Mouse (Mus musculus) left cerebral cortex, postnatal 10 days (tissue): Measurements from ENCODE around the gene Ncl. TPM values are rescaled to one million over a fixed set of nuclear protein-coding genes. Genes with fewer than 3 reads are reported as not detected.
A peak's percentile ranks its signal among the peaks of the same experiment; 100 is the strongest.

ENCODE experiments used
- DNase-seq, 2 experiments: peaks; one replicate each; pipeline ENCODE4 v3.0.0; 2021 to 2022; ENCODE audit warnings: low spot score in 2 of 2, mixed read lengths in 1 of 2; ENCODE audit errors: extremely low spot score in 1 of 2
- intact Hi-C: fragments of 180-260 bp; cut with DNase I; formaldehyde crosslinking; loops from one replicate; pipeline ENCODE4 v1.15.1; 2025
- total RNA-seq, 2 experiments: library from RNA; stranded (reverse); gene quantifications; 2 replicates each; pipeline ENCODE4 v1.2.3; 2021

Ncl gene
- 100 to 1,000 TPM; 177 to 184 TPM for total RNA-seq

DNA sequence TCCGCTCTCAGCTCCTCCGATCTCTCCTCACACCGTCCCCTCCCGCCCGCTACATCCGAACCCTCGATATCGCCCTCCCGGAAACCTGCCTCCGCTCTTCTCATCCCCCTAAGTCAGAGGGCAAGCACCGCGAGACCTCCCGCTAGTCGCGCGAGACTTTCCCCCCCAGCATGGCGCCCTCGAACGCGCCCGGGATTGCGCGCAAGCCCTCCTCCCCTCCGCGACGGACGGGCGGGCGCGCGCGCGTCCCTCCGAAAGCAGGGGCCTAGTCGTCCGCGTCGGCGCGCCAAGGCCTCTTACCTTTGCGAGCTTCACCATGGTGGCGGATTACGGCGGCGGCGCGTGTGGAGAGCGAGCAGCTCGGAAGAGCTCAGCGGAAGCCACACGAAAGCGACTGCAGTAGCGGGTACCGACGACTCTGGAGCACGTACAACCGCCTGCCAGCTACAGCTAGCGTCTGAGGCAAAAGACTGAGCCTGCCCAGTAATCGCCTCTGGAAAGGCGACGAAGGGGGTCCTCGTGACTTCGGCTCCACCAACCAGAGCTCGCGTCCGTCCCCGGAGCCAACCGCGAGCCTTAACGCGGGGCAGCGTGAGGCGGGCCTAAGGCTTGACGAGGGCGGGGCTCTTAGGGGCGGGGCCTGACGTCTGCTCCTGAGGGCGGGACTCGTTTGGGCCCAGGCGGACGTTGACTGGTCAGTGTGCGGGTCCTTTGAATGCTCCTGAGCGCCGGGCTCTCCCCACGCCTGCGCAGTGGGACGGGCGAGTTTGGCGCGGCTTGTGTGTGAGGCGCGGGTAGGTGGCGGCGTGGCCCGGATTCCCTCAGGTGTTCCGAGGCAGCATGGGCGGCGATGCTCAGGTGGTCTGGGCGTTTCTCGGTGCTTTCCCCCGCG is at the start of gene Ncl:
TSS of gene Ncl (minus strand) at position 495 of the 892 bp plus-strand sequence.
- peak; percentile 97 to 99 for DNase-seq
- intact Hi-C loops: loop anchor here (5.0 kb wide), 1 partner anchor 267 kb away; no protein-coding TSS in a partner anchor

DNA sequence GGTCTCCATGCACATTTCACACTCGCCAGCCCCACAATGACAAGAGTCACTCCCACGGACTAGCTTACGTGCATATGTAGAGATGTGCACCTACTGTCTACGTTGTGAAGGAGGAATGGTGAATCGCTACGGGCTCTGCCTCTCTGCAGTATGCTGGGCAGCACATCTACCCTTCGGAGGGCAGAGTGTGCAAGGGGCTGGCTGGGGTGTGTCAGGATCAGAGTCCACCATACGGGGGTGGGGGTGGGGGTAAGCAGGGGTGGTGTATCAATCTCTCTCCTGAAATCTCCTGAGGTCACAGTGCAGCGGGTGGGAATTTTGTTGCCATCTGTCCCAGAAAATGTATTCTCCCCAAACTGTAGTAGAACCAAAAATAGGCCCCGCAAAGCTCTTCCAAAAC is 49.3 kb upstream of the Ncl start:
- intact Hi-C loops: no loop called here
- no peak for DNase-seq

DNA sequence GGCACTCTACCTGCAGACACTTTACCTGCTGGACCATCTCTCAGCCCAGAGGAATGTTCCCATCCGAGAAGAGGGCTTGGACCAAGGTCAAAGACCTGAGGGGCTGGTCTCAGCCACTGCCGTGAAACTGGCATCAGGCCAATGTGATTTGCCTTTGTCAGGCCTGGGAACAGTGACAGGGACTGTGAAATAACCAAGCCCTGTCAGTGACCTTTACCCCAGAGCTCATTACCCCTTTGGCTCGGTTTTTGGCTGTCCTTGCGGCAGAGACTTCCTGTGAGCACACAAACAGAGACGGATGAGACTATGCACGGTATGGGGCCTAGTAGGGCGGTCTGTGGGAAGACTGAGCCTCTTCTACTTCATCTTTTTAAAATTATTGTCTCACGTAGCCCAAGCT is 47.7 kb upstream of the Ncl start:
- intact Hi-C loops: no loop called here
- DNase-seq: peak in 1 of 2 experiments; percentile 61

DNA sequence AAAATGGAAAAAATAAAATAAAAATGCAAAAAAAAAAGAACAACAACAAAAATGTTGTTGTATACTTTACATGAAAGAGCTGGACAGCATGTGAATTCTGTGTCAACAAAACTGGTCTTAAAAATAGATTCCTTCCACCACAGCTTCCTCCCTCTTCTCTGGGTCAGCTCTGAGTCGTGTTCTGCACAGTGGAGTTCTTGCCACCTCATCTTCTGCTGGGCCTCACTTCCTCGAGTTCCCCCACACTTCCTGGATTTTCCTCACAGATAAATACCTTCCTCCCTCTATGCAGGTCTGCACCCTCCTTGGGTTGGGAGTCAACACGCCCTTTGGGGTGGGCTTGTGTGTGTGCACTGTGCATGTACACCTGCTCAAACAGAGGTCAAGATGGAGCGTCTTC is 47.1 kb upstream of the Ncl start:
- intact Hi-C loops: no loop called here
- DNase-seq: no peak

DNA sequence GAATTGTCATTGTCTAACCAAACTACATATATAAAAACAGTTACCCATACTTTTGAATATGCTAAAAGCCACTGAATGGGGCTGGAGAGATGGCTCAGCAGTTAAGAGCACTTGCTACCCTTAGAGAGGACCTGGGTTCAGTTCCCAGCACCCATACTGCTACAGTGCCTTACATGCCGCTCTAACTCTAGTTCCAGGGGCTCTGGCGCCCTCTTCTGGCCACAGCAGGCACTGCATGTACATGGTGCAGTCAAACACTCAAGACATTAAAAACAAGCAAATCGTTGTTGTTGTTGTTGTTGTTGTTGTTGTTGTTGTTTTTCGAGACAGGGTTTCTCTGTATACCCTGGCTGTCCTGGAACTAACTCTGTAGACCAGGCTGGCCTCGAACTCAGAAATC is 45.6 kb upstream of the Ncl start:
- intact Hi-C loops: no loop called here
- no peak for DNase-seq

DNA sequence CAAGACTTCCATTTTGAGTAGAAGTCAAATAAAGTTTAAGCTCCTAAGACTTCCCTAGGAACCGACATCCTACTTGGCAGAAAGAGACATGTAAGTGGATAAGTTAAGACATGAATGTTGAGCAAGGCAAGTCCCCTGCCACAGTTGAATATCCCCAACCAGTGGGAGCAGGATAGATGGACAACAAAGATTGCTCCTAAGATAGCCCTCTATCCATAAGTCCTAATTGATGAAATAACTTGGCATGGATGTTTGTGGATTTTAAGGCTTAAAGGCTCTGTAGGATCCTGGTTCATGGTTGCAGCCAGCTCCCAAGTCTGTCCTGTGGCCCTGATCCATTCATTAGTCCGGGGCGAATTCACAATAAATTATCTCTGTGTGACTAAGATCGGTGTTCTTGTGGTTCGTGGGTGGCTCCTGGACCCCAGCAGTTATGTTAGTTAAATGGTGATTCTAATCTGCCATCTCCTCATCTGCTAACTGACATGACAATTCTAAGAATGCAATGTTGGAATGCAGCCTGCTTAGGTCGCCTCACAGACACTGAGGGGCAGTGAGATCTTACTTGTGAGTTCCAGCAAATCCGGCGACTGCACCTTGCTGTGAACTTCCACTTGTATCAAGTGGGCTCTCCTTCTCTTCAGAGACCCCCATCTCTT is 41.0 kb upstream of the Ncl start:
- intact Hi-C loops: no loop called here
- DNase-seq: no peak

DNA sequence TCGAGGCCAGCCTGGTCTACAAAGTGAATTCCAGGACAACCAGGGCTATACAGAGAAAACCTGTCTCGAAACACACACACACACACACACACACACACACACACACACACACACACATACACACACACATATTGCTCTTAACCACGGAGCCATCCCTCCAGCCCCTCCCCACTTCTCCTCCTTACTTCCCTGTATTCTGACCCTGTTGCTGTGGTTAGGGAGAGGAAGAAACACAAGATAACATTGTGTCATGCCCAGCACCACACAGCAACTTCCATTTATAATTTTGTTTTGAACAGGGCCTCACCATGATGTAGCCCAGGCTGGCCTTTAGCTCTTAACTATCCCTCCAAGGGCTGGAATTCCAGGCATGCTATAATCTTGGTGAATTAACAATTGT is 40.1 kb upstream of the Ncl start:
- no peak for DNase-seq
- intact Hi-C loops: no loop called here

DNA sequence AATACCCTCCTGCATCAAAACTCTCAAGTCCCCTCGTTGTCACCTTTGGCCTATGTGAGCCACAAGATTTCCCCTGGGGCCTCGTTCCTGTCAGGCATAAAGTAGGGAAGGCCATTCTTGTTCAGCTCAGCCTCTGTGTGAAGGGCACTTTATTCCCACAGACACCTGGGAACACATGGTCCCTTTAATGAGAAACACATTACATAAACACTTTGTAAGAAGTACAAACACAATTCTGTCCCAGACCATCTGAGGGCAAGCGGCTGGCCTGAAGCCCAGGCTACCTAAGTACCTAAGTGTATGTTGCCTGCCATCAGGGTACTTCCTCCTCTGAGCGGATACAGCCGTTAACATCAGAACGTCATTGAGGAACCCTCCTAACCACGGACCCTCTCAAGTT is 39.0 kb upstream of the Ncl start:
- intact Hi-C loops: no loop called here
- no peak for DNase-seq

DNA sequence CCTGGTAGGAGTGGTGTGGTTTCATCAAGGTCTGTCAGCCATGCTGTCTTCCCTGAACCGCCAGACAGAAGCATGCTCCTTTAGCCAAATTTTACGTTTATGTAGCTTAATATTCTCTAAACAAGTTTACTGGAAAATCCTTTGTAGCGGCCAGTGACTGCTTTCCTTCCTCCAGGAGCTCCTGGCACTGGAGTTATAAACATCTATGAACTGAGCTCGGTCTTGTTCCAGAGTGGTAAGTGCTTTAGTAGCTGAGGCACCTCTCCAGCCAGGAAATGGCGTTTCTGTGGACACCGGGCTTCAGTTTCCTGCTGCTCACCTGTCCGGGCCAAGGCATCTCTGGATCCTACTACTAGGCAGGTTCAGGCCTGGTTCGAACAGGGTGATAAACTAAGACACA is 38.4 kb upstream of the Ncl start:
- intact Hi-C loops: no loop called here

DNA sequence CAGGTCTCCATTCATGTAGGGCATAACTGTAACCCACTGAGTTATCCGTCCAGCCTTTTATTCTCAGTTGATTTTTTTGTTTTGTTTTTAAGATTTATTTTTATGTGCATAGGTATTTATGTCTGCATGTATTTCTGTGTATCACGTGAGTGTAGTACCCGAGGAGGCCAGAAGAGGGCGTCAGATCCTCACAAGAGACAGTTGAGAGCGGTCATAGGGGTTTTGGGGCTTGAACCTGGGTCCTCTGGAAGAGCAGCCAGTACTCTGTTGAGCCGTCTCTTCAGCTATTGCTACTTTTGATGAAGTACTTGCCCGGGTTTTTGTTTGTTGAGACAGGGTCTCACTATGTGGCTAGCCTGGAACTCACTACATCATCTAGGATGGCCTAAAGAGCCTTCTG is 36.7 kb upstream of the Ncl start:
- intact Hi-C loops: no loop called here

More for the DNA sequence above, 38.4 kb upstream of the Ncl start:
- no peak for DNase-seq

DNA sequence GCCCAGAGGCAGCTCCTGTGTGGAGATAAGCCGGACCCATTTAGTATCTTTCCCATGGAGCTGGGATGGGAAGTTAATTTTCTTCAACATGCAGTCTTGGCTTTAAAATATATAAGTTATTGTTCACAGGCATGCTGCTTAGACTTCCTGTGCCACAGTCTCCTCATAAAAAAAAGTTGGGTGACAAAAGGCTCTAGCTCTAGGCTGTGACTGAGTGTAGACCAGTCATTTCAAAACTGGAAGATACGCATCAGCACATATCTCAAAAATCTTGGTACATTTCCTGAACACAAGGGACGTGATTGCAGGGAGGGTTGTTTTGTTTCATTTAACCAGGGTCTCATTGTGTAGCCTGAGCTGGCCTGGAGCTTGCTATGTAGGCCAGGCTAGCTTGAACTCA is 35.0 kb upstream of the Ncl start:
- intact Hi-C loops: no loop called here
- DNase-seq: no peak

More for the DNA sequence above, 36.7 kb upstream of the Ncl start:
- DNase-seq: no peak

DNA sequence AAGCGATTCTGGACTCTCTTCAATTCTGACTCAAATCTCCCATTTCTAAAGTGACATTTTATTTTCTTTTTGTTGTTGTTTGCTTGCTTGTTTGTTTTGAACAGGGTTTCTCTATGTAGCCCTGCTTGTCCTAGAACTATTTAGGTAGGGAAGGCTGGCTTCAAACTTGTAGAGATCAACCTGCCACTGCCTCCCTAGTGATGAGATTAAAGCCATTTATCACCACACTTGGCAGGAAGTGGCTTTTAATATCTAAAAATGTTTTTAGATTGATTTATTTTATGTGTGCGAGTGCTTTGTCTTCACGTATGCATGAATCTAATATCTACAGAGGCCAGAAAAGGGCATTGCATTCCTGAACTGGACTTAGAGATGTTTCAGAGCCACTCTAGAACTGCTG is 34.0 kb upstream of the Ncl start:
- no peak for DNase-seq
- intact Hi-C loops: no loop called here

DNA sequence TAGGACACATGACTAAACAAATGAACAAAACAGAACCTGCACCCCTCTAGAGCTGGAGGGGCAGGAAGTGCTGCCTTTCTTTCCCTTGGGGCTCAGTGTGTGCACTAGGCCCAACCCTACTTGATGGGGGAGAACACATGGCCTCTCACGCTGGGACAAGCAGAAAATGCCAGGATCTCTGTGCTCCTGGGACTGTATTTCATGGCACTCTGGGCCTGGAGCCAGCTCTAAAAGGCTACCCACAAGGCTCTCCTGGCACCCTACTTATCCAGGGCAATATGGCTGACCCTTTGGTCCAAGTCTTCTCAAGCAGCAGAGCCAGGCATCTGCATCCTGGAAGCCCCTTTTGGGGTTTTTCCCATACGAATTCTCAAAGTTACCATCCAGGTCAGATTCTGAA is 32.2 kb upstream of the Ncl start:
- no peak for DNase-seq
- intact Hi-C loops: no loop called here

DNA sequence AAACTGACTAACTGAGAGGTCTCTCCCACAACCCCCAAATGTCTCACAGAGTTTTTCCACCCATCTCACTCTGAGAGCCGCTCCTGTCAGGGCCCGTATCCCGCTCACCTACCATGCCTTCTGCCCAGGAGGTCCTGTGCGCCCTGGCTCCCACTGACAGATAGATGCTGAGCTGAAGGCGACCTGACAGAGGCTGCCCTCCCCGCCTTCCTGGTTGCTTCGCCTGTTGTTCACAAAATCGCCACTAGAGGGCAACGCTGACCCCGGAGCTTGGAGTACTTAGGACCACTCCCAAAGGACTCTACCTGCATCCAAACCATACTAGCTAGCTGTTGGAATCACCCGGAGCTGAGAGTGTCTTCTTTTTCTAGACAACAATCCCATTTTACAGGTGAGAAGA is 30.0 kb upstream of the Ncl start:
- intact Hi-C loops: no loop called here

DNA sequence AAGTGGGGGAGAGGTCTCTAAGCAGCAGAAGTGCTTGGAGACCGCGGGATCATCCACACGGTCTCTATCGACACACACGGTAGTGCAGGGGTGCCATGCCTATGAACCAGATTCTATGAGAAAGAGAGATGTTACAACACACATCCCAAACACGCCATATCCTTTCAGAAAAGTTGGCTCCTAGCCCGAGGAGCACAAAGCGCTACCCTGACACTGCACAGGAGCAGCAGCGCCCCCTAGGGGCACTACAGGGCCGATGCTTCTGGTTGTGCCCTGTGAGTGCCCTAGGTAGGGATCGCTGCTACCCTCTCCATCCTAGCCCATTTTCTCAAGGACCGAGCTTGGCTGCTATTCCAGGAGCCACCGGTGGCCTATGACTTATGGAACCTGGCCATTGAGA is 21.8 kb upstream of the Ncl start:
- intact Hi-C loops: no loop called here
- peak; percentile 31 to 74 for DNase-seq

More for the DNA sequence above, 30.0 kb upstream of the Ncl start:
- peak; percentile 40 to 73 for DNase-seq

DNA sequence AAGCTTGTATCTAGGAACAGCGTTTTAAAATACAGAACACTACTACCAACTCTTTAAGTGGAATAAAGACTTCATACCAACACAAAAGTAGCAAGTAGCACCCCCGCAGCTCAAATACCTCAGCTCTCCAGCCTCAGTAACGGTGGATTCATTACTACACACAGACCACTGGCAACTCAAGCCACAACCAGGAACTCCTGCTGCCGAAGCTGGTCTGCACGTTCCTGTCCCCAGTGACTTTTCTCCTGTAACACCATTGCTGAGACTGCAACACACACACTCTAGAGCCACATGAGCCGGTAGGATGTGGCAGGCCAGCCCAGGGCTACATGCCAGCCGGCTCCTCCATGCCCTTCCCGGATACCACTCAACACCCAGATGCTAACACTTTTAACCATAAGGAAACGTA is 20.0 kb upstream of the Ncl start:
- DNase-seq: peak in 1 of 2 experiments; percentile 39
- intact Hi-C loops: no loop called here

DNA sequence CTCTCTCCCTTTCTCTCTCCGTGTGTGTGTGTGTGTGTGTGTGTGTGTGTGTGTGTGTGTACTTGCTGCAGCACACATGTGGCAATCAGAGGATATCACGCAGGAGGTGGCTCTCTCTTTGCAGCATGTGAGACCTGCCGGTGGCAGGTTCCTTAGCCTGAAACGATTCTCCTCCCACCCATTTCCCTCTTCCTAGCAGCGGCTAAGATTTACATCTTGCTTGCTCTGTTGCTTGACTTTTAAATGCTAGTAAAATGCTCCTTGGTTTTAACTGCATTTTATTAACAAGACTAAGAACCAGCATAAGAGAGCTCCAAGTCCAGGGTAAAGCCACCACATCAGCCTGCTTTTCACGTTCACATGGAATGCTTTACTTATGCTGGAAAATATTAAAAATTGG is 19.5 kb upstream of the Ncl start:
- DNase-seq: no peak
- intact Hi-C loops: no loop called here

DNA sequence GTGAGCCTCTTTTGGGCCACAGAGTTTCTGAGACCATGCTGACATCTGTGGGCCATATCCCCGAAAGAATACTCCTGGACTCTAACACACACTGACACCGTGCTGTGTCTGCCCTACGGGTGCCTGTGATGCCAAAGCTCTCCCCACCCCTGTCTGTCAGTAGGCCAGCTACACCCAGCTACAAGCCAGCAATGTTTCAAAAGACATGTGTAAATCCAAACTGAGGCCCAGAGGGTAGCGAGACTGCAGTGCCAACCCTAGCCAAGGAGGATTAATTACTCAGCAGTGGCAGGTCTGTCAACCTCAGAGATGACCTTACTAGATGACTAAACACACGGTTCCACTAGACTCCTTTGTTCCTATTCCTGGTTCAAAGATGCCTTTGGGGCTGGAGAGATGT is 17.2 kb upstream of the Ncl start:
- intact Hi-C loops: no loop called here

DNA sequence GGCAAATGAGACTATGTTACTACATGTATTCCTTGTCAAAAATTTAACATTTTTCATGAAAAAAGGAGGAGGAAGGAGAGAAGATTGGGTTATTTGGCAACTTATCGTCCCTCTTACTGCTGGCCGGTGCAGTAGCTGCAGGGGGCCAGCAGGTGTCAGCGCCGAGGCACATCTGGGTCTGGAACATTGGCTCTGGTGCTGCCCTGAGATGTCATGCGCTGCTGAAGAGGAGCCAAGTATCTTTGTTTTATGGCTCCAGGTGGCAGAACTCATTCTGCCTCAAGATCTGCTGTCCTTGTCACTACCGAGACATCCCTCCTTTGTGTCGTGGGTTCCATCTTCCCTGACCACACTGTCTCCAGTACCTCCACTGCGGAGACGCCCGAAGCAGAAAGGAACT is 12.8 kb upstream of the Ncl start:
- peak in 1 of 2 experiments; percentile 69 for DNase-seq
- intact Hi-C loops: loop anchor here (5.0 kb wide), 1 partner anchor 55 kb away; the partner anchor contains the start of genes Nmur1 and Tex44

More for the DNA sequence above, 17.2 kb upstream of the Ncl start:
- no peak for DNase-seq

DNA sequence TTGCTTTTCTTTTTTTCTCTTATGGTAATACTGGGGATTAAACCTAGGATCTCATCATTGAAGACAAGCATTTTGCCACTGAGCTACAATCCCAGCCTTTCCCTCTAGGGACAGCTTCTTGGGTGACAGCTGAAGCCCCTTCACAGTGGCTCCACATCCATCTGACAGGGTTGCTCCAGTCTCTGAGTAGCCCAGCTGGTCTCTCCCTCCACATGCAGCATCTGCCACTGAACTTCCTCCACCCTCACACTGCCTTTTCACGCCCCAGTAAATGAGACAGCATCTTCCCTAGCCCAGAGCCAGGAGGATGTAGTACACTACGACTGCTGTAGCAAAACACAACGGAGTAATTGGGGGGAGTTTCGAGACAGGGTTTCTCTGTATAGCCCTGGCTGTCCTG is 8.9 kb upstream of the Ncl start:
- no peak for DNase-seq
- intact Hi-C loops: no loop called here
